Mouse (Mus musculus) liver (tissue): ENCODE data around the gene Epb42.
"Not testable (repeated sequence)": the region's sequence is repeated elsewhere in the genome, so short reads cannot be mapped to it uniquely, and the experiment has no call there.

ENCODE experiments used
- DNase-seq: peaks from one replicate; pipeline ENCODE4 v3.0.0-alpha.2; 2020; ENCODE audit warnings: mixed read lengths

The Epb42 gene

DNA sequence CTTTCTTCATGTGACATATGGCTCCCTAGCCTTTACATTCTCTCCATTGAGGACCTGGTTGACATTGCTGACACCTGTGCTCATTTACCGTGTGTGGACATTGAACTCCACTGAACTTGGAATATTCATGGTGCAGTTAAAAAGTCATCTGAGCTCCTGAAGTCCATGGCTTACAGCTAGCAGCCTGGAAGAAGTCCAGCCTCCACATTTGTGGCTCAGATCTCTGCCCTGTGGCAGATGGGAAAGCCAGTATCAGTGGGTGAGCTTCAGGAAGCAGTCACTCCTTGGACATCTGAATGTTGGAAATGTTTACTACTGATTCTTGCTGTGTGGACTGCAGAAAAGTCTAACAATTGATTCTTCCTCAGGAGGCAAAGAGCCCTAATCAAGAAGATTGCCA, 29.9 kb downstream of the Epb42 start:
- DNase-seq: no peak

GRCm38 (mm10) chr2:121004018-121004811, 32.7 kb downstream of the Epb42 start:
- DNase-seq: no peak

DNA sequence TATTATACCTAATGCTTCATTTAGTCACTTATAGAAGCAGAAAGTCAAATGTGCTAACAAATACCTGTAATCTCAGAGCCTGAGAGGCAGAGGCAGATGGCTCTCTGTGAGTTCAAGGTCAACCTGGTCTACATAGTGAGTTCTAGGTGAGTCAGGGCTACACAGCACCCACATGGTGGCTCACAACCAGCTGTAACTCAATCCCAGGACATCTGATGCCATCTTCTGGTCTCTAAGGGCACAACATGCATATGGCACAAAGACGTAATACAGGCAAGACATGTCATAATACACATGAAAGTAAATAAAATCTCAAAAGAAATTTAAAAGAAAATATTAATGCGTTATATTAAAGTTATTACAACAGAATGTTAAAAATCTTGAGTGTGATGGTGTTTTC, 33.3 kb downstream of the Epb42 start:
- DNase-seq: no peak

DNA sequence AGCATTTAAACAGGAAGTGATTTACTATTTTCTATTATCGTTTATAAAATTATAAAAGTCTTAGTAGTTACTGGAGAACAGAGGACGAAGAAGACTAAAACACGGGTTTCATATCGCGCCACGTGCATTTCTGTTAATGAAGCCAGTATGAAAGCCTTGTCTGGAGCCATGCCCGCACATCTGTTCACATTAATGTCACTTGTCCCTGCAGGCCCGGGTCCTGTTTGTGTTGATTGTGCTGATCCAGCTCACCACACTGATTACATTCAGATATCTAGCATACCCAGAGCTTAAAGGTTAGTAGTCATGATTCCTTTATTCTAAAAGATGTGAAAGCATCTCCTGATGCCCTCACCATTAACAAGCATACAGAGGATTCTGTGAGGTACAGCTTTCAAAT, 38.0 kb downstream of the Epb42 start:
- DNase-seq: peak; percentile 29

- not testable (repeated sequence) for DNase-seq
Observed at GRCm38 (mm10) chr2:120996607-120997006, 40.3 kb downstream of the Epb42 start.

DNA sequence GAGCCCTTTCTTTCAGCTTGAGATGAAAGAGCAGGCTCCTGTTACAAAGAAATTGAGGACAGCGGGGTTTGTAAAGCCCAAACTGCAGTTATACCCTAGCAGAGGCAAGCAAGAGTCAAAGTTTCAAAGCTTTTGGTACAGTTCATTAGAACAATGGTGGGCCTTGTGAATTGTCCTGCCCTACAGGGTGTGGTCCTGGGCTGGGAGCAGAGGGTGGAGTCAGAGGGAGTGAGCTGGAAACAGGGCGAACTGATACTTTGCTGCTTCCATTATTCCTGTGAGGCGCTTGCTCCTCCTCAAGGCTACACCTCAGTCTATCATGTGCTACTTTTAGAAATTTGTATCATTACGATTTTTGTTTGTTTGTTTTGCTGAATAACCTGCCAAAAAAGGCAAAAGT, 45.7 kb downstream of the Epb42 start:
- no peak for DNase-seq

- DNase-seq: peak; percentile 42
Observed at GRCm38 (mm10) chr2:120985241-120985640, 51.6 kb downstream of the Epb42 start.

- DNase-seq: no peak
Observed at GRCm38 (mm10) chr2:120983611-120984010, 53.3 kb downstream of the Epb42 start.

- no peak for DNase-seq
Observed at GRCm38 (mm10) chr2:120980861-120981260, 56.0 kb downstream of the Epb42 start.

GRCm38 (mm10) chr2:120979819-120980218, 57.1 kb downstream of the Epb42 start:
- no peak for DNase-seq

GRCm38 (mm10) chr2:120978693-120979037, 58.2 kb downstream of the Epb42 start:
- no peak for DNase-seq

- DNase-seq: no peak
Observed at GRCm38 (mm10) chr2:120977926-120978692, 58.8 kb downstream of the Epb42 start.

DNA sequence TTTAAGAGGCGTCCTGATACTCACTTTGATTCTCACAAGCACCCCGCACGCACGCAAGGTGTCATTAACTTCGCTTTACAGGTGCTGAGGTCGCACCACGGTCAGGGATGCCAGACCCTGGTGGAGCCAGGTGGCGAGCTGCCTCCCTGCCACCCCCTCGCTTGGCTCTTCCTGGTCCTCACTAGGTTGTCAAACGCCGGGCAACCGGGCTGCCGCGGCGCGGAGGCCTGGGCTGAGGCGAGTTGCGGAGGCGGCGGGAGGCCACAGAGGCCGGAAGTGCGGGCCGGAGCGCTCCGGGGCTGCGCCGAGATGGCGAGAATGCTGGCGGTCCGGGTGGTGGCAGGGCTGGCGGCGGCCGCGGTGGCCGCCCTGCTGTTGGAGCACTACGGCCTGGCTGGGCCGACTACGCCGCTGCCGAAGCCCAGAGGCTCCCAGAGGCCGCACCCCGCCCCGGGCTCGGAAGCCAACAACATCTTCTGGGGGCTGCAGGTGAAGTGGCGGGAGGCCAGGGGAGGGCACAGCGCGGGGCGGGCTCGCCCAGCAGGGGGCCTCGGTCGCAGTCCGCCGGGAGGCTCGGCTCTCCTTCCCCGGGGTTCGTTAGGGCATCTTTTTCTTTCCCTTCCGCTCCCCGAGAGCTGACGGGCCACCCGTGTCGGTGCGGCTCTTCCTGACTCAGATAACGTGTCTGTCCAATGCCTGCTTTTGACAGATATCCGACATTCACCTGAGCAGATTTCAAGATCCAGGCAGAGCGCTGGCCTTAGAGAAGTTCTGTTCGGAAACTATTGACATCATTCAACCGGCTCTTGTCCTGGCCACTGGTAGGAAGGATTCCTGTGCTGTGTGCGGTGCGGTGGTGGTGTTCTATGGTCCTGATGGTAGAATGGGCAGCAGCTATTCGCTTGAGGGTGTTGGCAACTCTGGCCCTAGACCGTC, 59.6 kb downstream of the Epb42 start, which contains the start of gene Tmem62:
Gene Tmem62, plus strand, starts transcription at position 28 of the 936 bp plus-strand sequence.
- DNase-seq: peak; percentile 80

GRCm38 (mm10) chr2:120976308-120976707, 60.6 kb downstream of the Epb42 start:
- DNase-seq: peak; percentile 16

DNA sequence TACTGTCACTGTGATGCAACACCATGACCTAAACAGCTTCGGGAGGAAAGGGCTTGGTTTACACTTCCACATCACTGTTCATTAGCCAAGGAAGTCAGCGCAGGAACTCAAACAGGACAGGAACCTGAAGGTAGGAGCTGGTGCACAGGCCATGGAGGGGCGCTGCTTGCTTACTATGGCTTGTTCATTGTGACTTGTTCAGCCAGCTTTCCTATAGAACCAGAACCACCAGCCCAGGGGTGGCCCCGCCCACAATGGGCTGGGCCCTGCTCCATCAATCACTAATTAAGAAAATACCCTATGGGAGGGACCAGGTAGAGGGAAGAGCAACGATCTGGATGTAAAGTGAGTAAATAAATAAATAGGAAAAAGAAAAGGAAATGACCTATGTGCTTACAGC, 63.9 kb downstream of the Epb42 start:
- DNase-seq: peak; percentile 74

GRCm38 (mm10) chr2:120972257-120972656, 64.6 kb downstream of the Epb42 start:
- DNase-seq: not testable (repeated sequence)

GRCm38 (mm10) chr2:120971766-120972165, 65.1 kb downstream of the Epb42 start:
- DNase-seq: no peak

DNA sequence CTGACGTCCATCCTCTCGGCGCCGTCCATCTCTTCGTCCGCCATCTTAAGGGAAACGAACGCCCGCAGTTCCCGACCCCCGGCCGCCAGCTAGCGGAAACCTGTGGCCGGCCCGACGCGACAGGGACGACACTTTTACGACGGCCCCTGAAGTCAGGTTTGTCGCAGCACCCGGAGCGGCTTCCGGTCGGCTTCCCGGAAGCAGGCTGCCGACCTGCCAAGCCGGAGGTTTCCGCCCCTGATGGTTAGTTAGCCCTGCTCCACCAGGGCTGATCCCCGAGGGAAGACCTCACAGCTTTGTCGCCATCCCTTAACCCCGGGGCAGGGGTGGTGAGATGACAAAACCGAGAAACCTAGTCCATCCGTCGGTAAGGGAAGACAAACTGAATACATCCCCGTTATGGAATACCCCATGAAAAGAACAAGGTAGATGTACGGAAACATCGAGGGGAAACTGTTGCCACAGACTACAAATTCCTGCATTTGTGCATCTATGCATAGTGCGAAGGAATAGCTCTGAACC, 66.3 kb downstream of the Epb42 start, which contains the start of gene Ubr1:
Gene Ubr1, minus strand, starts transcription at position 157 of the 522 bp plus-strand sequence.
- peak; percentile 91 for DNase-seq

DNA sequence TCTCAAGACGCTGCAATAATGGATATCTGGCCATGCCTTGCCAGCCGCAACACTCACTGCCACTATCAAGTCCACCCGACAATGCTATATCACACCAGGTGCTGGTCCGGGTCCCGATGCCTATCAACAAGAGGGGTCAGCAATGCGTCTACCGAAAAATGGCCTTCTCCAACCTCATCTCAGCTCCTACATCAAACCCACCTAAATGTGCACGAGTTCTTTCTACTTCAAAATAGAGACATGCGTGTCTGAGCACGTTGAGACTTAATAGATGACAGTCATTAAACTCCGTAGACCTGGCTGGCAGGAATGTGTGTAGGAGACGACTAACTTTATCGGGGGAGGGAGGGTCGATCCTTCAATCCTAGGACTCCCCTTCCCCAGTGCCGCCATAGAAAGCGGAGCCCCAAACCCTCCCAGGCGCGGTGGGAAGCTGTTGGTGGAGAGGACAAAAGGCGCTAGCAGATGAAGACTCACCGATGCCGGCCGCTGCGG, 66.8 kb downstream of the Epb42 start:
- DNase-seq: peak; percentile 60
